ENCODE assay signal across 18 mouse cellular contexts in genomic region chr3:116040776-116041175, GRCm38 (mm10). TPM values are rescaled to one million over a fixed set of nuclear protein-coding genes. Genes with fewer than 3 reads are reported as not detected.
DNase-seq lines count a peak whose midpoint lies in the region; ATAC-seq and TF ChIP-seq lines count a peak whose summit lies in the region.
"Had no signal": no experiment of that assay in that cellular context is flagged by ENCODE, and none has a peak within 500 bp of the region (broad histone marks: within the 10 kb centered on the region; RNA-seq: fewer than 3 reads in every experiment).

No protein-coding gene starts in this region.

- no peak overlapping the region for H3K9ac ChIP-seq in intestine, postnatal 0 days (ENCODE audit: low read depth, low read length)
- no peak overlapping the region for H3K9ac ChIP-seq in intestine, embryonic 16.5 days (ENCODE audit: low read depth, low read length)
- no peak overlapping the region for H3K9ac ChIP-seq in lung, embryonic 14.5 days
- H3K9ac ChIP-seq: embryonic facial prominence, embryonic 15.5 days; intestine, embryonic 15.5 days; lung, embryonic 15.5 days; midbrain, embryonic 12.5 days; neural tube, embryonic 12.5 days had no signal

- H3K27ac ChIP-seq in intestine, postnatal 0 days (ENCODE audit: low read depth, low read length): no peak overlapping the region
- H3K27ac ChIP-seq in intestine, embryonic 16.5 days (ENCODE audit: low read length): no peak overlapping the region
- no peak overlapping the region for H3K27ac ChIP-seq in lung, embryonic 14.5 days (ENCODE audit: low read depth)
- H3K27ac ChIP-seq: embryonic facial prominence, embryonic 15.5 days; intestine, embryonic 15.5 days; limb, embryonic 10.5 days; lung, embryonic 15.5 days; midbrain, embryonic 12.5 days; neural tube, embryonic 12.5 days had no signal

- no peak for TF ChIP-seq POLR2A in brain, embryonic 14.5 days (IDR thresholded peaks at IDR 0.05; ENCODE audit: borderline replicate concordance, extremely low read depth, insufficient read depth, insufficient read length, poor library complexity, severe bottlenecking)

- ATAC-seq in intestine, postnatal 0 days: no peak
- no peak for ATAC-seq in intestine, embryonic 16.5 days
- ATAC-seq in lung, embryonic 14.5 days (ENCODE audit: insufficient read depth): no peak
- ATAC-seq: forebrain, embryonic 16.5 days; intestine, embryonic 15.5 days had no signal

- H3K27me3 ChIP-seq in intestine, postnatal 0 days (replicated peaks; ENCODE audit: control insufficient read depth, insufficient read depth, low read length): no peaks in the 10 kb centered on the region
- H3K27me3 ChIP-seq in intestine, embryonic 16.5 days (replicated peaks; ENCODE audit: control insufficient read depth, insufficient read depth, low read length): no peaks in the 10 kb centered on the region
- no peaks in the 10 kb centered on the region for H3K27me3 ChIP-seq in lung, embryonic 14.5 days (ENCODE audit: insufficient read depth, low read length)
- H3K27me3 ChIP-seq: embryonic facial prominence, embryonic 15.5 days; intestine, embryonic 15.5 days; lung, embryonic 15.5 days; midbrain, embryonic 12.5 days; neural tube, embryonic 12.5 days had no signal

- 78% methylated on average over 3 of the region's 3 CpGs for WGBS in intestine, postnatal 0 days
- 77% methylated on average over 3 of the region's 3 CpGs for WGBS in intestine, embryonic 16.5 days
- 78% methylated on average over 3 of the region's 3 CpGs for WGBS in lung, embryonic 14.5 days

- H3K36me3 ChIP-seq in intestine, postnatal 0 days (ENCODE audit: control insufficient read depth, insufficient read depth): no peaks in the 10 kb centered on the region
- H3K36me3 ChIP-seq in intestine, embryonic 16.5 days (ENCODE audit: control insufficient read depth, insufficient read depth, low read length): no peaks in the 10 kb centered on the region
- H3K36me3 ChIP-seq in lung, embryonic 14.5 days (ENCODE audit: insufficient read depth): no peaks in the 10 kb centered on the region
- H3K36me3 ChIP-seq: embryonic facial prominence, embryonic 15.5 days; intestine, embryonic 15.5 days; limb, embryonic 10.5 days; lung, embryonic 15.5 days; midbrain, embryonic 12.5 days; neural tube, embryonic 12.5 days had no signal

- H3K4me2 ChIP-seq in intestine, postnatal 0 days (replicated peaks; ENCODE audit: low read depth): no peak overlapping the region
- no peak overlapping the region for H3K4me2 ChIP-seq in intestine, embryonic 16.5 days (ENCODE audit: low read depth, low read length)
- H3K4me2 ChIP-seq in lung, embryonic 14.5 days: no peak overlapping the region
- H3K4me2 ChIP-seq: embryonic facial prominence, embryonic 15.5 days; intestine, embryonic 15.5 days; lung, embryonic 15.5 days; midbrain, embryonic 12.5 days; neural tube, embryonic 12.5 days had no signal

- peak; percentile 18 to 40 for DNase-seq in cerebellum, postnatal 10 days
- DNase-seq in cerebellum, adult 11 months: no peak
- DNase-seq in lung, embryonic 14.5 days: peak; percentile 23
- no peak for DNase-seq in lung, postnatal 10 days
- DNase-seq in brain, embryonic 14.5 days (ENCODE audit: low read depth): peak; percentile 53
- DNase-seq in cerebellum, adult 18-20 months: no peak
- DNase-seq: cerebellum, postnatal 25 days; right cerebral cortex, adult 18-20 months; thymus, adult 2 months had no signal

- no peak overlapping the region for H3K4me3 ChIP-seq in intestine, postnatal 0 days (ENCODE audit: low read depth, low read length)
- H3K4me3 ChIP-seq in intestine, embryonic 16.5 days (ENCODE audit: low read length): no peak overlapping the region
- no peak overlapping the region for H3K4me3 ChIP-seq in lung, embryonic 14.5 days (ENCODE audit: low read depth, low read length)
- H3K4me3 ChIP-seq: embryonic facial prominence, embryonic 15.5 days; intestine, embryonic 15.5 days; limb, embryonic 10.5 days; lung, embryonic 15.5 days; midbrain, embryonic 12.5 days; neural tube, embryonic 12.5 days had no signal

- TF ChIP-seq CTCF in intestine, postnatal 0 days (IDR thresholded peaks at IDR 0.05; ENCODE audit: low read depth): peak; percentile 57
- TF ChIP-seq CTCF in lung, embryonic 14.5 days (IDR thresholded peaks at IDR 0.05; ENCODE audit: low read depth): peak; percentile 47; the same call in 1 of the 2 replicates
- TF ChIP-seq CTCF in brain, embryonic 14.5 days (IDR thresholded peaks at IDR 0.05; ENCODE audit: borderline replicate concordance, extremely low read depth, insufficient read depth, insufficient read length): no peak

- H3K9me3 ChIP-seq in intestine, postnatal 0 days (ENCODE audit: control insufficient read depth): no peaks in the 10 kb centered on the region
- H3K9me3 ChIP-seq in intestine, embryonic 16.5 days (ENCODE audit: control insufficient read depth, low read length): no peaks in the 10 kb centered on the region
- H3K9me3 ChIP-seq in lung, embryonic 14.5 days (ENCODE audit: low read depth, low read length): no peaks in the 10 kb centered on the region
- H3K9me3 ChIP-seq: embryonic facial prominence, embryonic 15.5 days; intestine, embryonic 15.5 days; limb, embryonic 10.5 days; lung, embryonic 15.5 days; midbrain, embryonic 12.5 days; neural tube, embryonic 12.5 days had no signal

- H3K4me1 ChIP-seq in intestine, postnatal 0 days (replicated peaks; ENCODE audit: control insufficient read depth, insufficient read depth, low read length): no peaks in the 10 kb centered on the region
- H3K4me1 ChIP-seq in intestine, embryonic 16.5 days (ENCODE audit: control insufficient read depth, insufficient read depth, low read length): no peaks in the 10 kb centered on the region
- H3K4me1 ChIP-seq in lung, embryonic 14.5 days (ENCODE audit: insufficient read depth): no peaks in the 10 kb centered on the region
- H3K4me1 ChIP-seq: embryonic facial prominence, embryonic 15.5 days; intestine, embryonic 15.5 days; limb, embryonic 10.5 days; lung, embryonic 15.5 days; midbrain, embryonic 12.5 days; neural tube, embryonic 12.5 days had no signal

RNA-seq across cellular contexts. Expression of gene Extl2, which starts 33.5 kb away (rescaled TPM):
- 10.2 and 11.0 TPM in 2 replicates for polyA plus RNA-seq in intestine, postnatal 0 days (2015; fragmentation: Nextera tagmentation; extraction: Ambion mirVana)
- polyA plus RNA-seq in intestine, embryonic 16.5 days (2015; fragmentation: Nextera tagmentation; extraction: Ambion mirVana): 14.9 and 17.0 TPM in 2 replicates
- 22.0 and 22.8 TPM in 2 replicates for polyA plus RNA-seq in lung, embryonic 14.5 days (2014; fragmentation: Nextera tagmentation; extraction: Ambion mirVana)
- 8.6 and 12.5 TPM in 2 replicates for polyA plus RNA-seq in brain, embryonic 14.5 days (2012; rRNA removed)

RNA-seq across cellular contexts. Expression of gene Slc30a7, which starts 33.6 kb away (rescaled TPM):
- polyA plus RNA-seq in intestine, postnatal 0 days (2015; fragmentation: Nextera tagmentation; extraction: Ambion mirVana): 34.6 and 36.9 TPM in 2 replicates
- polyA plus RNA-seq in intestine, embryonic 16.5 days (2015; fragmentation: Nextera tagmentation; extraction: Ambion mirVana): 36.2 and 38.0 TPM in 2 replicates
- 31.3 and 34.3 TPM in 2 replicates for polyA plus RNA-seq in lung, embryonic 14.5 days (2014; fragmentation: Nextera tagmentation; extraction: Ambion mirVana)
- 21.8 and 26.4 TPM in 2 replicates for polyA plus RNA-seq in brain, embryonic 14.5 days (2012; rRNA removed)

Comparison
In these comparisons a context has a peak if more than half of its experiments do, and no peak if none do; other contexts are left out.
1. DNase-seq: peak in cerebellum, postnatal 10 days (2 of 2), lung, embryonic 14.5 days (single experiment) and brain, embryonic 14.5 days (single experiment); none in cerebellum, adult 11 months (single experiment), lung, postnatal 10 days (single experiment) and cerebellum, adult 18-20 months (0 of 2).